7 mouse cellular contexts compared by ENCODE assay signal in the genomic region with DNA sequence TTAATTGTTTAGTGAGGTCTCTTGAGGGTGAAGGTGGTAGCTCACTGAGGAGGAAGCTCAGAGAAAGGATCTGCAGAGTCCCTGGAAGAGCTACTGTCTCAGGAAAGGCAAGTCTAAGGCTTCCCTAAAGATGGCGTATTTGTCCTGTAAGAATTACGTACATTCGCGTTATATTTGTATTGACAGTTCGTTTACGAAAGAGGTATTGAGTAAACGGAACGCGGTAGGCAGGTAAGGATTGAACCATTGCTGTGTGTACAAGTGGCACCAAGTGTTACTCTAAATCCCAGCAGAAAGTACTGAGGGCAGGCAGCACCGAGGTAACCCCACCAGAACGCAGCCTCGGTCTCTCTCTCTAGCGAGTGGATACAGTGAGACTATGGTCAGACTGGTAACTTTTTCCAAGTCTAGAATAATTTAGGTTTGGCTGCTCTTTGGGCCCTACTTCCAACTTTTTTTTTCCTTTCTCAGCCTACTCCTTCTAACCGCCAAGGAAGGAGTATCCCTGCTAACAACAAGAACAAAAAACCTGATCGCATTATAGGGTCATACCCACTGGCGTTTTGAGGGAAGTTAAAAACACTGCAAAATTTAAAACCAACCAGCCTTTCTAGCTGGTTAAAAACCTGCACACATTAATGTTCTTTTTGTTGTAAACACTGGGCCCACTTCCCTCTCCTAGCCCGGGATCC. TPM values are rescaled to one million over a fixed set of nuclear protein-coding genes. Genes with fewer than 3 reads are reported as not detected.
A peak's percentile ranks its signal among the peaks of the same experiment; 100 is the strongest.
DNase-seq lines count a peak whose midpoint lies in the region; ATAC-seq and TF ChIP-seq lines count a peak whose summit lies in the region.

A gene (plus strand): TSS at position 45 of the 692 bp plus-strand sequence.

- H3K4me3 ChIP-seq in ES-Bruce4 (ENCODE audit: low read depth, low read length): peak within 1 kb of the TSS; percentile 82
- H3K4me3 ChIP-seq in heart, embryonic 13.5 days: peak within 1 kb of the TSS; percentile 99
- peak within 1 kb of the TSS; percentile 98 for H3K4me3 ChIP-seq in kidney, postnatal 0 days (replicated peaks; ENCODE audit: low read depth, low read length)
- peak within 1 kb of the TSS; percentile 100 for H3K4me3 ChIP-seq in lung, postnatal 0 days (ENCODE audit: low read depth, low read length)
- peak within 1 kb of the TSS; percentile 91 for H3K4me3 ChIP-seq in stomach, embryonic 14.5 days (ENCODE audit: low read depth, low read length)

- H3K27me3 ChIP-seq in ES-Bruce4 (ENCODE audit: control insufficient read depth, insufficient read depth, low read length, poor library complexity, severe bottlenecking): no peaks in the 10 kb centered on the region
- H3K27me3 ChIP-seq in heart, embryonic 13.5 days (replicated peaks): no peaks in the 10 kb centered on the region
- H3K27me3 ChIP-seq in kidney, postnatal 0 days (ENCODE audit: insufficient read depth, low read length): no peaks in the 10 kb centered on the region
- H3K27me3 ChIP-seq in lung, postnatal 0 days (replicated peaks; ENCODE audit: insufficient read depth, low read length): no peaks in the 10 kb centered on the region
- H3K27me3 ChIP-seq in stomach, embryonic 14.5 days (ENCODE audit: control insufficient read depth, insufficient read depth, low read length): no peaks in the 10 kb centered on the region

- H3K36me3 ChIP-seq in ES-Bruce4 (ENCODE audit: control insufficient read depth, insufficient read depth, low read length, poor library complexity, severe bottlenecking): no peaks in the 10 kb centered on the region
- H3K36me3 ChIP-seq in heart, embryonic 13.5 days: no peaks in the 10 kb centered on the region
- no peaks in the 10 kb centered on the region for H3K36me3 ChIP-seq in kidney, postnatal 0 days (ENCODE audit: insufficient read depth, low read length)
- no peaks in the 10 kb centered on the region for H3K36me3 ChIP-seq in lung, postnatal 0 days (ENCODE audit: insufficient read depth, low read length)
- H3K36me3 ChIP-seq in stomach, embryonic 14.5 days (ENCODE audit: control insufficient read depth, insufficient read depth, low read length): no peaks in the 10 kb centered on the region

- H3K9ac ChIP-seq in ES-Bruce4 (ENCODE audit: low read depth, poor library complexity, severe bottlenecking): peak within 1 kb of the TSS; percentile 98
- peak within 1 kb of the TSS; percentile 100 for H3K9ac ChIP-seq in heart, embryonic 13.5 days
- peak within 1 kb of the TSS; percentile 100 for H3K9ac ChIP-seq in kidney, postnatal 0 days (ENCODE audit: low read depth, low read length)
- H3K9ac ChIP-seq in lung, postnatal 0 days (replicated peaks; ENCODE audit: low read depth): peak within 1 kb of the TSS; percentile 99
- peak within 1 kb of the TSS; percentile 99 for H3K9ac ChIP-seq in stomach, embryonic 14.5 days (replicated peaks; ENCODE audit: low read depth, low read length)

- no peak within 1 kb of the TSS for H3K27ac ChIP-seq in ES-Bruce4 (ENCODE audit: insufficient read depth, low read length)
- H3K27ac ChIP-seq in heart, embryonic 13.5 days (replicated peaks): peak within 1 kb of the TSS; percentile 100
- H3K27ac ChIP-seq in kidney, postnatal 0 days: peak within 1 kb of the TSS; percentile 99
- peak within 1 kb of the TSS; percentile 99 for H3K27ac ChIP-seq in lung, postnatal 0 days (ENCODE audit: low read length)
- H3K27ac ChIP-seq in stomach, embryonic 14.5 days (ENCODE audit: low read length): peak within 1 kb of the TSS; percentile 100

- H3K9me3 ChIP-seq in ES-Bruce4 (replicated peaks; ENCODE audit: control insufficient read depth, insufficient read depth, low read length, poor library complexity, severe bottlenecking): no peaks in the 10 kb centered on the region
- no peaks in the 10 kb centered on the region for H3K9me3 ChIP-seq in heart, embryonic 13.5 days
- H3K9me3 ChIP-seq in kidney, postnatal 0 days (replicated peaks; ENCODE audit: low read length): no peaks in the 10 kb centered on the region
- H3K9me3 ChIP-seq in lung, postnatal 0 days (ENCODE audit: low read length): no peaks in the 10 kb centered on the region
- no peaks in the 10 kb centered on the region for H3K9me3 ChIP-seq in stomach, embryonic 14.5 days (ENCODE audit: control insufficient read depth, low read depth, low read length)

- 0 out of 2 replicates have a peak, but pooled peaks have one; percentile 14 for ATAC-seq in erythroblast, adult 5-6 weeks (replicated peaks; ENCODE audit: low FRiP score, poor library complexity, severe bottlenecking)
- ATAC-seq in heart, embryonic 13.5 days (ENCODE audit: extremely low read depth, insufficient number of reproducible peaks, low FRiP score, low TSS enrichment): no peak
- ATAC-seq in kidney, postnatal 0 days (replicated peaks; ENCODE audit: low FRiP score, low read depth): no peak
- ATAC-seq in lung, postnatal 0 days: no peak
- no peak for ATAC-seq in stomach, embryonic 14.5 days (ENCODE audit: insufficient number of reproducible peaks, insufficient read depth, low FRiP score, low read depth)

- WGBS in heart, embryonic 13.5 days: 4% methylated on average over 17 of the region's 17 CpGs
- WGBS in kidney, postnatal 0 days: 3% methylated on average over 17 of the region's 17 CpGs
- WGBS in lung, postnatal 0 days: under 1% methylated on average over 17 of the region's 17 CpGs
- 2% methylated on average over 17 of the region's 17 CpGs for WGBS in stomach, embryonic 14.5 days

- H3K4me1 ChIP-seq in ES-Bruce4 (ENCODE audit: control insufficient read depth, insufficient read depth, low read length): no peaks in the 10 kb centered on the region
- peaks cover 32% of the 10 kb centered on the region for H3K4me1 ChIP-seq in heart, embryonic 13.5 days
- peaks cover 5% of the 10 kb centered on the region; the same call in 1 of the 2 replicates for H3K4me1 ChIP-seq in kidney, postnatal 0 days (replicated peaks; ENCODE audit: insufficient read depth, low read length)
- H3K4me1 ChIP-seq in lung, postnatal 0 days (ENCODE audit: insufficient read depth, low read depth, low read length): peaks cover 11% of the 10 kb centered on the region; the same call in 1 of the 2 replicates
- H3K4me1 ChIP-seq in stomach, embryonic 14.5 days (ENCODE audit: control insufficient read depth, insufficient read depth, low read length): peaks cover 20% of the 10 kb centered on the region; the same call in 1 of the 2 replicates

- TF ChIP-seq POLR2A in ES-Bruce4 (IDR thresholded peaks at IDR 0.05; ENCODE audit: insufficient read depth, low read length): no peak

- peak; percentile 28 for DNase-seq in ZHBTc4 (ENCODE audit: low read depth, low spot score)
- peak; percentile 61 for DNase-seq in kidney, postnatal 0 days (ENCODE audit: low spot score)
- peak; percentile 57 for DNase-seq in lung, postnatal 0 days (ENCODE audit: low spot score)

- TF ChIP-seq EP300 in ES-Bruce4 (IDR thresholded peaks at IDR 0.05; ENCODE audit: insufficient read depth, low read depth, low read length): no peak
- TF ChIP-seq EP300 in lung, postnatal 0 days (IDR thresholded peaks at IDR 0.05): no peak

- peak within 1 kb of the TSS; percentile 85 for H3K4me2 ChIP-seq in heart, embryonic 13.5 days
- H3K4me2 ChIP-seq in kidney, postnatal 0 days (ENCODE audit: low read length): peak within 1 kb of the TSS; percentile 72
- peak within 1 kb of the TSS; percentile 68 for H3K4me2 ChIP-seq in lung, postnatal 0 days (replicated peaks; ENCODE audit: low read depth, low read length)
- peak within 1 kb of the TSS; percentile 59 for H3K4me2 ChIP-seq in stomach, embryonic 14.5 days (replicated peaks; ENCODE audit: low read depth, low read length)

- no peak for TF ChIP-seq CTCF in ES-Bruce4 (IDR thresholded peaks at IDR 0.05; ENCODE audit: low read depth, low read length)
- no peak for TF ChIP-seq CTCF in kidney, postnatal 0 days (IDR thresholded peaks at IDR 0.05; ENCODE audit: low read depth)
- peak; percentile 40 for TF ChIP-seq CTCF in lung, postnatal 0 days (IDR thresholded peaks at IDR 0.05)

RNA-seq across cellular contexts. Expression of the gene that starts here (rescaled TPM):
- 143 and 157 TPM in 2 replicates for polyA plus RNA-seq in ES-Bruce4 (2011; ENCODE audit: insufficient read depth, insufficient read length, low read depth, missing spikeins)
- total RNA-seq in erythroblast, adult 5-6 weeks (2015; ENCODE audit: low replicate concordance): 29.4 and 31.1 TPM in 2 replicates
- 39.3 and 52.5 TPM in 2 replicates for total RNA-seq in erythroblast, adult 5-6 weeks (2017; ENCODE audit: low replicate concordance)
- 112 and 117 TPM in 2 replicates for polyA plus RNA-seq in heart, embryonic 13.5 days (2015; fragmentation: Nextera tagmentation; extraction: Ambion mirVana)
- 137 and 143 TPM in 2 replicates for polyA plus RNA-seq in kidney, postnatal 0 days (2015; fragmentation: Nextera tagmentation; extraction: Ambion mirVana)
- polyA plus RNA-seq in lung, postnatal 0 days (2015; fragmentation: Nextera tagmentation; extraction: Ambion mirVana): 143 and 167 TPM in 2 replicates
- 142 and 146 TPM in 2 replicates for polyA plus RNA-seq in stomach, embryonic 14.5 days (2014; fragmentation: Nextera tagmentation; extraction: Ambion mirVana)
